Mouse (Mus musculus) midbrain, embryonic 15.5 days (tissue): ENCODE measurements around the gene Kiss1r. TPM values are rescaled to one million over a fixed set of nuclear protein-coding genes. Genes with fewer than 3 reads are reported as not detected.
"Not testable (repeated sequence)": the region's sequence is repeated elsewhere in the genome, so short reads cannot be mapped to it uniquely, and the experiment has no call there.

Experiments used
- ATAC-seq: fragments of 200-750 bp; cut with Nextera tagmentation; replicated peaks from 2 replicates; pipeline ENCODE4 v1.8.0; 2017; ENCODE audit warnings: moderate TSS enrichment
- H3K27ac ChIP-seq: fragments of 300-500 bp; sonication (generic); 2 replicates; pipeline ENCODE4 v1.5.1; 2015; ENCODE audit warnings: mild to moderate bottlenecking, inconsistent platforms
- H3K27me3 ChIP-seq: fragments of 300-500 bp; sonication (generic); replicated peaks from 2 replicates; pipeline ENCODE4 v1.6.1; 2015; ENCODE audit warnings: inconsistent platforms
- H3K36me3 ChIP-seq: fragments of 300-500 bp; sonication (generic); replicated peaks from 2 replicates; pipeline ENCODE4 v1.6.1; 2015; ENCODE audit warnings: inconsistent platforms
- H3K4me1 ChIP-seq: fragments of 300-500 bp; sonication (generic); 2 replicates; pipeline ENCODE4 v1.6.1; 2015; ENCODE audit warnings: inconsistent platforms
- H3K4me2 ChIP-seq: fragments of 300-500 bp; sonication (generic); 2 replicates; pipeline ENCODE4 v1.6.1; 2015; ENCODE audit warnings: inconsistent platforms, mild to moderate bottlenecking, moderate library complexity
- H3K4me3 ChIP-seq: fragments of 300-500 bp; sonication (generic); 2 replicates; pipeline ENCODE4 v1.5.1; 2015; ENCODE audit warnings: mild to moderate bottlenecking, inconsistent platforms
- H3K9ac ChIP-seq: fragments of 300-500 bp; sonication (generic); 2 replicates; pipeline ENCODE4 v1.6.1; 2015; ENCODE audit warnings: mild to moderate bottlenecking, inconsistent platforms
- H3K9me3 ChIP-seq: fragments of 300-500 bp; sonication (generic); 2 replicates; pipeline ENCODE4 v1.6.1; 2016; ENCODE audit warnings: inconsistent platforms
- WGBS: fragments of 180-500 bp; shearing (Covaris S2); methylation state at CpG from one replicate; pipeline ENCODE4 v1.1.7; 2015; ENCODE audit warnings: mixed read lengths; 5-methylcytosine and 5-hydroxymethylcytosine counted together
- polyA plus RNA-seq: library from polyadenylated mRNA; unstranded; fragments of >200 nt; fragmentation: Nextera tagmentation; extraction: Ambion mirVana; gene quantifications from 2 replicates; pipeline ENCODE4 v1.2.1, GENCODE M21; 2015

Kiss1r gene
- polyA plus RNA-seq, 1 experiment from 2014 or later, result 3.1 TPM

GRCm38 (mm10) chr10:79884446-79884845, 32.3 kb upstream of the Kiss1r start:
- H3K4me3 ChIP-seq, result no peak overlapping the region
- H3K4me2 ChIP-seq, result no peak overlapping the region
- H3K9ac ChIP-seq, result no peak overlapping the region
- no peak for ATAC-seq
- no peaks in the 10 kb centered on the region for H3K36me3 ChIP-seq
- 66% methylated on average over 4 of the region's 4 CpGs for WGBS
- H3K27ac ChIP-seq, result no peak overlapping the region
- peaks cover 17% of the 10 kb centered on the region for H3K27me3 ChIP-seq
- peaks cover 9% of the 10 kb centered on the region; the same call in 1 of the 2 replicates for H3K4me1 ChIP-seq
- H3K9me3 ChIP-seq, result no peaks in the 10 kb centered on the region

DNA sequence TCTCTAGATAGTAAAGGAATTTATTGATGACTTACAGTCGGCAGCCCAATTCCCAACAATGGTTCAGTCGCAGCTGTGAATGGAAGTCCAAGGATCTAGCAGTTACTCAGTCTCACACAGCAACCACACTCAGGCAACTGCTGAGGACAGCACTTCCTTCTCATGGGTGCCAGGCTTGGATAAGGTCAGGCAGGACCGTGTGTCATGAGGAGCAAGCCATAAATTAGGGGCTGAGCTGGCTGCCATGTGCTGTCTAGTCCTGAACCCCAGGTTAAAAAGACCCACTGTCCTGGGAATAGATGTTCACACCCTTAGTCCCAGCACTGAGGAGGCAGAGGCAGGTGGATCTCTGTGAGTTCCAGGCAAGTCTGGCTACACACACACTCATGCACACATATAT, 31.8 kb upstream of the Kiss1r start:
- not testable (repeated sequence) for H3K4me1 ChIP-seq
- 82% methylated on average over 3 of the region's 3 CpGs for WGBS

DNA sequence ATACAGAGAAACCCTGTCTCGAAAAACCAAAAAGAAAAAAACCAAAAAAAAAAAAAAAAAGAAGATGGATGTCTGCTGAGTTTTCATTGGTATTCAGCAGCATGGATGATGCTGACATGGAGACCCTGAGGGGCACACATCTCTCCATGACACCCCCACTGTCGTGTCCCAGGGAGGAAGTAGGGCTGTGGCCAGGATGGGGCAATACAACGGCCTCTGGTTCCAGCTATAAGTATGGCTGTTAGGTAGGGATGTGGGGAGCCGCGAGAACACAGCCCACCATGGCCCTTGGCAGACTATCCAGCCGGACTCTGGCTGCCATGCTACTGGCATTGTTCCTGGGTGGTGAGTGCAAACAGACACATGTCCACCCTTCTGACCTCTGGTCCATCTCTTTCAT, 30.7 kb upstream of the Kiss1r start, which contains the start of gene Elane:
Gene Elane, plus strand, starts transcription at position 194 of the 400 bp plus-strand sequence.
- Histone ChIP-seq H3K27ac (no peak within 1 kb of the TSS), H3K9me3 (no peaks in the 10 kb centered on the region), H3K4me2 (no peak within 1 kb of the TSS), H3K4me3 (no peak within 1 kb of the TSS), H3K36me3 (no peaks in the 10 kb centered on the region), H3K4me1 (peaks cover 9% of the 10 kb centered on the region; the same call in 1 of the 2 replicates), H3K27me3 (peaks cover 12% of the 10 kb centered on the region; the same call in 1 of the 2 replicates), H3K9ac (no peak within 1 kb of the TSS)
- WGBS, result 85% methylated on average over 6 of the region's 6 CpGs
- no peak for ATAC-seq

More for the DNA sequence above, 31.8 kb upstream of the Kiss1r start:
- H3K9me3 ChIP-seq, H3K36me3 ChIP-seq, H3K4me2 ChIP-seq, H3K27ac ChIP-seq, H3K9ac ChIP-seq, H3K4me3 ChIP-seq, ATAC-seq: not testable (repeated sequence)
- peaks cover 17% of the 10 kb centered on the region for H3K27me3 ChIP-seq

- no peak overlapping the region for H3K4me3 ChIP-seq
- H3K4me1 ChIP-seq, result peaks cover 9% of the 10 kb centered on the region; the same call in 1 of the 2 replicates
- no peak overlapping the region for H3K27ac ChIP-seq
- no peaks in the 10 kb centered on the region for H3K9me3 ChIP-seq
- H3K36me3 ChIP-seq, result no peaks in the 10 kb centered on the region
- no peak for ATAC-seq
- peaks cover 12% of the 10 kb centered on the region; the same call in 1 of the 2 replicates for H3K27me3 ChIP-seq
- no peak overlapping the region for H3K9ac ChIP-seq
- WGBS, result 86% methylated on average over 8 of the region's 8 CpGs
- no peak overlapping the region for H3K4me2 ChIP-seq
Measured at GRCm38 (mm10) chr10:79886611-79887010, 30.2 kb upstream of the Kiss1r start.

GRCm38 (mm10) chr10:79889386-79889785, 27.4 kb upstream of the Kiss1r start:
- no peak overlapping the region for H3K4me2 ChIP-seq
- H3K36me3 ChIP-seq, result no peaks in the 10 kb centered on the region
- ATAC-seq, result no peak
- WGBS, result 89% methylated on average over 2 of the region's 2 CpGs
- H3K4me1 ChIP-seq, result no peaks in the 10 kb centered on the region
- no peak overlapping the region for H3K9ac ChIP-seq
- no peaks in the 10 kb centered on the region for H3K27me3 ChIP-seq
- no peaks in the 10 kb centered on the region for H3K9me3 ChIP-seq
- no peak overlapping the region for H3K4me3 ChIP-seq
- no peak overlapping the region for H3K27ac ChIP-seq

DNA sequence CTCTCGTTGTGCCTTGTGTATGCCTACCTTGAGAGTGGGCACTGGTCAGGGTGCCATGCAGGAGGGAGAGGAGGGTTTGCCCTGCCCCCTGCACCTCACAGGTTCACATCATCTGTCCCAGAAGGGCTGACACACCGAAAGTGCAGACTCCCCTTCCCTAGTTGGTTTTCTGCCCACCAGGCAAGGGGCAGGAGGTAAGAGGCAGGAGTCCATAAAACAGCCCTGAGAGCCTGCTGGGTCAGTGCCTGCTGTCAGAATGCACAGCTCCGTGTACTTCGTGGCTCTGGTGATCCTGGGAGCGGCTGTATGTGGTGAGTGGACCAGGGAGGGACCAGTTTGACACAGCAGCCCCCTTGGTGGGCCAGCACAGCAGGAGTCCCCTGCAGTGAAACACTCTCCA, 26.1 kb upstream of the Kiss1r start, which contains the start of gene Cfd:
Gene Cfd, plus strand, starts transcription at position 184 of the 400 bp plus-strand sequence.
- ATAC-seq, result no peak
- H3K4me3 ChIP-seq, result no peak within 1 kb of the TSS
- no peak within 1 kb of the TSS for H3K4me2 ChIP-seq
- WGBS, result 40% methylated on average over 5 of the region's 5 CpGs
- no peaks in the 10 kb centered on the region for H3K9me3 ChIP-seq
- H3K27ac ChIP-seq, result no peak within 1 kb of the TSS
- H3K4me1 ChIP-seq, result no peaks in the 10 kb centered on the region
- H3K27me3 ChIP-seq, result no peaks in the 10 kb centered on the region
- no peak within 1 kb of the TSS for H3K9ac ChIP-seq
- 0 out of 2 replicates have a peak, but pooled peaks cover 5% of the 10 kb centered on the region for H3K36me3 ChIP-seq

- ATAC-seq, result peak; percentile 24
- not testable (repeated sequence) for H3K27me3 ChIP-seq, H3K4me1 ChIP-seq, H3K9ac ChIP-seq, H3K9me3 ChIP-seq, H3K4me2 ChIP-seq, H3K27ac ChIP-seq, H3K4me3 ChIP-seq
- WGBS, result 46% methylated on average over 22 of the region's 22 CpGs
- H3K36me3 ChIP-seq, result 0 out of 2 replicates have a peak, but pooled peaks cover 11% of the 10 kb centered on the region
Measured at GRCm38 (mm10) chr10:79892451-79893118, 24.2 kb upstream of the Kiss1r start.

DNA sequence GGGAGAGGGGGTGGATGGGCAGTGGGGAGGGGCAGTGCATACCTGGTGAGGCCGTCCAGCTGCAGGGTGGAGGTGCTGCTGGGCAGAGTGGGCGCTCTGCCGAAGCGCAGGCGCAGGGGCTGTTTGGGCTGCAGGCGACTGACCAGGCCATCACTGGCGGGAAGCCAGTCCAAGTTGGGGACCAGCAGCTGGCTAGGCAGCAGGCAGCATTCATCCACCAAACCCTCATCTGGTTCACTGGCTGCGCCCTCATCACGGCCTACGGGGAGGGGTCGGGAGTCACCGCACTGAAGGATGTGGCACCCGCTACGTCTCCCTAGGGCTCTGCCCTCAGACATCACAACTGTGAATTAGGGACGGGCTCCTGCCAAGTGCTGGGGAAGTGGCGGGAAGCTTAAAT, 20.5 kb upstream of the Kiss1r start:
- Histone ChIP-seq H3K27me3 (no peaks in the 10 kb centered on the region), H3K4me3 (no peak overlapping the region), H3K27ac (no peak overlapping the region), H3K9me3 (no peaks in the 10 kb centered on the region), H3K9ac (no peak overlapping the region), H3K4me2 (no peak overlapping the region), H3K36me3 (0 out of 2 replicates have a peak, but pooled peaks cover 11% of the 10 kb centered on the region), H3K4me1 (peaks cover 9% of the 10 kb centered on the region; the same call in 1 of the 2 replicates)
- no peak for ATAC-seq
- WGBS, result 89% methylated on average over 16 of the region's 16 CpGs

DNA sequence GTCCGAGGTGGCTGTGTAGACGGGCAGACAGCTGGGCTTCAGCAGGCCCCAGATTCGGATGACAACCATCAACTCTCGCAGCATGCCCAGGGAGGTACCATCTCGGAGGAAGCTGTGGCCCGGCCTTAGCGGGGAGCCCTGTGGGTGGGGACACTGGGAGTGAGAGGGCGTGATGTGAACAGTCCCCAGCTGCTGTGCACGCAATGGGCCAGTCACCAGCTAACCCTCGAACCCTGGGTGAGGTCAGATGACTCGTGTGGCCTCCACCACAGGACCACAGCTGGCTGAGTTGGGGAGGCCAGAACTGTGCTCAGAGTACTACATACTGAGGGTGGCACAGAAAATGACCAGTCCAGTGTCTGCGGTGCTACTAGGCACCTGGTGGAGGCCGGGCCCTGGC, 20.0 kb upstream of the Kiss1r start:
- peaks cover 9% of the 10 kb centered on the region; the same call in 1 of the 2 replicates for H3K4me1 ChIP-seq
- no peak for ATAC-seq
- H3K4me2 ChIP-seq, result no peak overlapping the region
- no peak overlapping the region for H3K27ac ChIP-seq
- no peaks in the 10 kb centered on the region for H3K27me3 ChIP-seq
- 92% methylated on average over 13 of the region's 13 CpGs for WGBS
- H3K9me3 ChIP-seq, result no peaks in the 10 kb centered on the region
- H3K9ac ChIP-seq, result no peak overlapping the region
- H3K4me3 ChIP-seq, result no peak overlapping the region
- 0 out of 2 replicates have a peak, but pooled peaks cover 11% of the 10 kb centered on the region for H3K36me3 ChIP-seq

DNA sequence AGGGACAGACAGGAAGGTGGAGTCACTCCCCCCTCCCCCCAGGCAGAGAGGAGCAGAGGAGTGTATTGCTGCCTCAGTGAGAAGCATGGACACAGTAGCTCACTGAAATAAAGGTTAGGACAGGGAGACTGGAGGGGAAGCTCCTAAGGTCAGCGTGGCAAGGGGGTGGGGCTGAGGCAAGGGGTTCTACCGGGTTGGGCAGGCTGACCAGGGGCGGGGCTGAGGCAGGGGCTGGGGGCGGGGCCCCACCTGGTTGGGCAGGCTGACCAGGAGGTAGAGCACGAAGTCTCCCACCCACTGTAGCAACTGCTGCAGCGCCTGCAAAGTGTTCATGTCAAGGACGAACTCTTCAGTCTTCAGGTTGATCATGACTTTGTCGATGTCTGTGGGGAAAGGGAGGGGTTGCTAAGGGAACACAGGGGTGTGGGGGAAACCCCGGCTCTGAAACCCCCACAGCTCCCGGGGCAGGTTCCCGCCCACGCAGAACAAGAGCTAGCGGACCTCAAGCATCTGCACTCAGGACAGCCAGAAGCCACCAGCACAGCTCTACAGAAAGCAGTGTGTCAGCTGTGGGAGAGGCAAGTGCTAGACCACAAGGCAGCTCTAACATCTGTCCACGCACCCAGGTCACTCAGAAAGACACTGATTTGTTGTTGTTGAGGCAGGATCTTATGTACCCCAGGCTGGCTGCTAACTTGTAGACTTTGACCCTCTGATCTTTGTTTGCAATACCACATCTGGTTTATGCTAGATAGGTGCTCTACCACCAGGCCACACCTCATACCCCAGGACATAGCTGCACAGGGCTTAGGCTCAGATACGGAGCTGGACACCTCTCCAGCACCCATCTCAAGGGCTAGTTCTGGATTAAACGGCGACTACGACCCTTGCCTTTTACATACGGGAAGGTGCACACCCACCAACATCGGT, 19.2 kb upstream of the Kiss1r start:
- Histone ChIP-seq H3K9me3 (no peaks in the 10 kb centered on the region), H3K4me1 (peaks cover 9% of the 10 kb centered on the region; the same call in 1 of the 2 replicates), H3K27me3 (no peaks in the 10 kb centered on the region), H3K9ac (no peak overlapping the region), H3K4me2 (no peak overlapping the region), H3K4me3 (no peak overlapping the region), H3K27ac (no peak overlapping the region), H3K36me3 (0 out of 2 replicates have a peak, but pooled peaks cover 11% of the 10 kb centered on the region)
- 54% methylated on average over 20 of the region's 20 CpGs for WGBS
- ATAC-seq, result no peak

GRCm38 (mm10) chr10:79900951-79901410, 15.8 kb upstream of the Kiss1r start:
- H3K4me1 ChIP-seq, result peaks cover 9% of the 10 kb centered on the region; the same call in 1 of the 2 replicates
- peaks cover 23% of the 10 kb centered on the region for H3K36me3 ChIP-seq
- 0 out of 2 replicates have a peak overlapping the region, but pooled peaks have one; percentile 4 for H3K9ac ChIP-seq
- H3K27me3 ChIP-seq, result no peaks in the 10 kb centered on the region
- no peak overlapping the region for H3K4me3 ChIP-seq
- no peaks in the 10 kb centered on the region for H3K9me3 ChIP-seq
- no peak overlapping the region for H3K4me2 ChIP-seq
- peak; percentile 57 for ATAC-seq
- peak overlapping the region; percentile 30 for H3K27ac ChIP-seq
- 5% methylated on average over 2 of the region's 2 CpGs for WGBS

DNA sequence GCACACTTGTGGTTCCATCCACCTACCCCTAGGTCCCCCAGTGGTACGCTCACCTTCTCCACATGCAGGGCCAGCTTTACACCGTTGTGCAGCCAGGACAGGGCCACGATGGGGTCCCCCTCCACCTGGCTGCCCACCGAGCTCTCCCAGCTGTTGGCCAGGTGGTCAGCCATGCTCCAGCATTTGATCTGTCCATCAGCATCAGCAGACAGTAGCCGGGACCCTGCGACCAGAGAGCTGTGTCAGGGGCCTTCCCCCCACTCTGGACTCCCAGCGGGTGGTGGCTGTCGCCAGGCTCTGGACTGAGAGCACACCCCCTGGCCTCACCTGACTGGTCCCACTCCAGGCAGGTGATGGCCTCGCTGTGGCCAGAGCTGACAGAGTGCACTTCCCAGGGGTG, 10.1 kb upstream of the Kiss1r start:
- Histone ChIP-seq H3K4me1 (peaks cover 14% of the 10 kb centered on the region), H3K9me3 (no peaks in the 10 kb centered on the region), H3K4me2 (no peak overlapping the region), H3K4me3 (no peak overlapping the region), H3K27me3 (no peaks in the 10 kb centered on the region), H3K27ac (no peak overlapping the region), H3K9ac (no peak overlapping the region), H3K36me3 (peaks cover 17% of the 10 kb centered on the region)
- WGBS, result 89% methylated on average over 9 of the region's 9 CpGs
- ATAC-seq, result no peak
